Mouse (Mus musculus): ENCODE measurements around the gene Ly6g6d.

DNA sequence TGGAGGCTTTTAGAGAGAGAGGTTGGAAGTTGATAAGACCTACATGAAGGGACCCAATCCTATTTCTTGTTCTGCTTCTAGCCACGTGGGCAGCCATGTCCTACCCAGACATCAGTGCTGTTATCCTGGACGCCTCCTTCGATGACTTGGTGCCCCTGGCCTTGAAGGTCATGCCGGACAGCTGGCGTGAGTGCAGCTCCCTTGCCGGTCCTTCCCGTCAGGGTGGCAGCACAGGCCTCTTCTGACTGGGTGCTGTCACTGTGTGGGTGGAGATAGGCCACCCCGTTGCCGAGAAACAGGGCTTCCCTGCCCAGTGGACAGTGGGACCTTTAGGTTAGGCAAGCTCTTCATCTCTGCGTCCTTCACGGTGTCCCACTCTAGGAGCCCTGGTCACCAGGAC lies 23.3 kb upstream of the Ly6g6d start:
- TF ChIP-seq CTCF (IDR thresholded peaks at IDR 0.05; ENCODE audit: extremely low read depth, insufficient read length, insufficient replicate concordance, low read depth, low read length) (no peak), POLR2A (IDR thresholded peaks at IDR 0.05; ENCODE audit: low read depth, low read length) (no peak)

All from small intestine, adult 2 months (tissue).